Mouse (Mus musculus): ENCODE data around the gene Slc25a23. TPM values are rescaled to one million over a fixed set of nuclear protein-coding genes. Genes with fewer than 3 reads are reported as not detected.

The Slc25a23 gene
- polyA plus RNA-seq (2012), result 0.21 and 0.26 TPM in 2 replicates

DNA sequence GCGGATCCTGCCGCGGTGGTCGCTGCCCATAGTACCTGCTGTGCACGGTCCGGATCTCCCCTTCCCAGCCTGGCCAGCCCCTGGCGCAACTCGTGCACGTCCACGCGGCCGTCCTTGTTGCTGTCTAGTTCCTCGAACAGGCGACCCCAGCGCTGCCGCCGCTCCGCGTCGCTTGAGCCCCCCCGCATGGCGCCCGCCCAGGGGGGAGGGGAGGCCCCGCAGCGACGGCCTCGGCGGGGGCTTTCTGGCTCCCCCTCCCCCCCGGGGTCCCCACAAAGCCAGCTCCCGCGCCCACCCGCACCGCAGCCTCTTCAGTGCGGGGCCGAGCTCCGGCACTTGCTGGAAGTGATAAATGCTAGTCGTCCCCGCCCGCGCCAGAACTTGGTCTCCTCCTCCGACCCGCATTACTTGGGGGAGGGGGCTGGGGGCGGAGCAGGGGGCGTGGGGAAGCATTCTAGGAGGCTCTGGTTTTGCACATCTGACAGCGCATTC lies at the start of gene Slc25a23:
Slc25a23 (minus strand) TSS at position 378 of the 492 bp plus-strand sequence.
- no peaks in the 10 kb centered on the region; the same call in 1 of the 2 replicates for H3K9me3 ChIP-seq (ENCODE audit: control insufficient read depth, low read length)
- H3K36me3 ChIP-seq (ENCODE audit: control insufficient read depth), result peaks cover 3% of the 10 kb centered on the region; the same call in 1 of the 2 replicates
- H3K4me1 ChIP-seq (ENCODE audit: control insufficient read depth), result peaks cover 30% of the 10 kb centered on the region
- H3K27me3 ChIP-seq (ENCODE audit: control insufficient read depth), result peaks cover 67% of the 10 kb centered on the region
- TF ChIP-seq TAL1 (IDR thresholded peaks at IDR 0.05; ENCODE audit: low read length), result no peak
- no peak for TF ChIP-seq GATA1 (IDR thresholded peaks at IDR 0.05; ENCODE audit: low read length)
- peak within 1 kb of the TSS; percentile 63 for H3K4me3 ChIP-seq (replicated peaks)

DNA sequence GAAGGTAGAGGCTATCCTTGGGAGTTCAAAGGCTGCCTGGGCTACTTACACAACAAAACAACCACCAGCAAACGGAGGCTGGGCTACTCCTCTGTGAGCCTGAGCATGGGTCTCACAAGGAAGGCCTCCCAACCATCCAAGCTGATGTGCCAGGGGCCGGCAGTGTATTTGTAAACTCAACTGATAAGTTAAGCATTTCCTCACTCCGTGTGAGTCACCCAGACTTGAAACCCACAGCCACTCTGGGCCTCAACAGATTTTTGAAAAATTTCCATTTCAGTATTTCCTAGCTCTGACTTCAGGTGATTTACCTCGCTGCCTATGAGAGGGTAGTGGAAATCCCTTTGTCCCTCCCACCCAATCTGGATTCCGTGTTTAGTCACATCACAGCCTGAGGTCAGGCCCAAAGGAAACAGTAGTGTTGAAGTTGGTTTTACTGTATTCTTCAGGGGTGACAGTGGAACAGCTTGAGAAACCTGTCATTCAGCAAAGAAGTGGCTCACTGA lies 49.1 kb upstream of the Slc25a23 start:
- no peak for TF ChIP-seq GATA1 (IDR thresholded peaks at IDR 0.05; ENCODE audit: low read length)
- no peak for TF ChIP-seq TAL1 (IDR thresholded peaks at IDR 0.05; ENCODE audit: low read length)
- H3K36me3 ChIP-seq (ENCODE audit: control insufficient read depth), result no peaks in the 10 kb centered on the region
- H3K9me3 ChIP-seq (ENCODE audit: control insufficient read depth, low read length), result no peaks in the 10 kb centered on the region
- peaks cover 34% of the 10 kb centered on the region for H3K27me3 ChIP-seq (ENCODE audit: control insufficient read depth)
- H3K4me1 ChIP-seq (ENCODE audit: control insufficient read depth), result peaks cover 5% of the 10 kb centered on the region
- H3K4me3 ChIP-seq (replicated peaks), result no peak overlapping the region

DNA sequence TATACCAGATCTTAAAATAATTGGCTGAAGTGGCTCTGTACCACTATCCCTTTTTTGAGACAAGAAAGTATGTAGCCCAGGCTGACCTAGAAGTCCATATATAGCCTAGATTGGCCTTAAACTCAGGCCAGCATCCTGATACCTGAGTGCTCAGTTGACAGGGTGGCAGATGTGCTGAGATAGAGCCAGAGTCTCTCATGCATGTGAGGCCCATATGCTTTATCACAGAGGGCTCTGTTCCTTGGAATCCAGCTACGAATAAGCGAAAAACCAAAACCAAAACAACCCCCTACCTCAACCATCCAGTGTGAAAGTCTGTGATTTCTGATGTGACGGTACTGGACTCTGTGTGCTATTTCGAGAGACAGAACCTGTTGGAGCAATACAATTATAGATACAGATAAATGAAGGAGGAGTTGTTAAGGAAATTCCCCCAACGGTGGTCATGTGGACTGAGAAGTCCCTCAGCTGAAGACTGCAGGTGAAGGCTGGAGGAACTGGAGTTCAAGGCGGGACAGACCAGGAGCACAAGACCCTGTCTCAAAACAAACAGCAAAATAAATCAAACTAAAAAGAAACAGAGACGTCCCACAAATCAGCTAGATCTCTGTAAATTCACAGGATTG lies 48.5 kb upstream of the Slc25a23 start:
- no peaks in the 10 kb centered on the region for H3K36me3 ChIP-seq (ENCODE audit: control insufficient read depth)
- peaks cover 5% of the 10 kb centered on the region for H3K4me1 ChIP-seq (ENCODE audit: control insufficient read depth)
- TF ChIP-seq GATA1 (IDR thresholded peaks at IDR 0.05; ENCODE audit: low read length) (no peak), TAL1 (IDR thresholded peaks at IDR 0.05; ENCODE audit: low read length) (no peak)
- H3K27me3 ChIP-seq (ENCODE audit: control insufficient read depth), result peaks cover 38% of the 10 kb centered on the region
- H3K9me3 ChIP-seq (ENCODE audit: control insufficient read depth, low read length), result no peaks in the 10 kb centered on the region
- no peak overlapping the region for H3K4me3 ChIP-seq (replicated peaks)

DNA sequence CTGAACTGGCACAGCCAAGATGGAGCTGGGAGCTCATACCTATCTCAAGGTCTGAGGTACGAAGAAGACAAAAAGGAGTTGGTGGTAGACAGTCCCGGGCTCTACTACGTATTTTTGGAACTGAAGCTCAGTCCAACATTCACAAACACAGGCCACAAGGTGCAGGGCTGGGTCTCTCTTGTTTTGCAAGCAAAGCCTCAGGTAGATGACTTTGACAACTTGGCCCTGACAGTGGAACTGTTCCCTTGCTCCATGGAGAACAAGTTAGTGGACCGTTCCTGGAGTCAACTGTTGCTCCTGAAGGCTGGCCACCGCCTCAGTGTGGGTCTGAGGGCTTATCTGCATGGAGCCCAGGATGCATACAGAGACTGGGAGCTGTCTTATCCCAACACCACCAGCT lies 47.4 kb upstream of the Slc25a23 start:
- Histone ChIP-seq H3K4me1 (ENCODE audit: control insufficient read depth) (peaks cover 5% of the 10 kb centered on the region), H3K9me3 (ENCODE audit: control insufficient read depth, low read length) (no peaks in the 10 kb centered on the region), H3K36me3 (ENCODE audit: control insufficient read depth) (no peaks in the 10 kb centered on the region), H3K4me3 (replicated peaks) (no peak overlapping the region), H3K27me3 (ENCODE audit: control insufficient read depth) (peaks cover 38% of the 10 kb centered on the region)
- TF ChIP-seq TAL1 (IDR thresholded peaks at IDR 0.05; ENCODE audit: low read length) (no peak), GATA1 (IDR thresholded peaks at IDR 0.05; ENCODE audit: low read length) (no peak)

DNA sequence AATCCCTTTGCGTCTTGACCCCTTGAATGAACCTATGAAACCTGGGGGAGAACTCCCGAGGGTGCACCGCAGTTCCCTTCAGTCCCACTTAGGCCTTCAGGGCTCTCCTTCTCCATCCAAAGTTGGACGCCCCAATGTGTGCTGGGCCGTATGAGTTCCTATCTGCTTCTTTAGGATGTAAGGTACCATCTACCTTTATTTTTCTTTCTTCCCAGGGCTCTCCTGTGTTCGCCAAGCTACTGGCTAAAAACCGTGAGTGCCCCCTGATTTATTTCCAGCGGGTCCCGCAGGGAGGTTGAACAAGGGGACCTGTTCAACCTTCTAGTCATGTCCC lies 46.3 kb upstream of the Slc25a23 start:
- H3K4me3 ChIP-seq (replicated peaks), result no peak overlapping the region
- TF ChIP-seq GATA1 (IDR thresholded peaks at IDR 0.05; ENCODE audit: low read length) (no peak), TAL1 (IDR thresholded peaks at IDR 0.05; ENCODE audit: low read length) (no peak)
- H3K27me3 ChIP-seq (ENCODE audit: control insufficient read depth), result peaks cover 38% of the 10 kb centered on the region
- H3K4me1 ChIP-seq (ENCODE audit: control insufficient read depth), result peaks cover 5% of the 10 kb centered on the region
- H3K9me3 ChIP-seq (ENCODE audit: control insufficient read depth, low read length), result no peaks in the 10 kb centered on the region
- no peaks in the 10 kb centered on the region for H3K36me3 ChIP-seq (ENCODE audit: control insufficient read depth)

DNA sequence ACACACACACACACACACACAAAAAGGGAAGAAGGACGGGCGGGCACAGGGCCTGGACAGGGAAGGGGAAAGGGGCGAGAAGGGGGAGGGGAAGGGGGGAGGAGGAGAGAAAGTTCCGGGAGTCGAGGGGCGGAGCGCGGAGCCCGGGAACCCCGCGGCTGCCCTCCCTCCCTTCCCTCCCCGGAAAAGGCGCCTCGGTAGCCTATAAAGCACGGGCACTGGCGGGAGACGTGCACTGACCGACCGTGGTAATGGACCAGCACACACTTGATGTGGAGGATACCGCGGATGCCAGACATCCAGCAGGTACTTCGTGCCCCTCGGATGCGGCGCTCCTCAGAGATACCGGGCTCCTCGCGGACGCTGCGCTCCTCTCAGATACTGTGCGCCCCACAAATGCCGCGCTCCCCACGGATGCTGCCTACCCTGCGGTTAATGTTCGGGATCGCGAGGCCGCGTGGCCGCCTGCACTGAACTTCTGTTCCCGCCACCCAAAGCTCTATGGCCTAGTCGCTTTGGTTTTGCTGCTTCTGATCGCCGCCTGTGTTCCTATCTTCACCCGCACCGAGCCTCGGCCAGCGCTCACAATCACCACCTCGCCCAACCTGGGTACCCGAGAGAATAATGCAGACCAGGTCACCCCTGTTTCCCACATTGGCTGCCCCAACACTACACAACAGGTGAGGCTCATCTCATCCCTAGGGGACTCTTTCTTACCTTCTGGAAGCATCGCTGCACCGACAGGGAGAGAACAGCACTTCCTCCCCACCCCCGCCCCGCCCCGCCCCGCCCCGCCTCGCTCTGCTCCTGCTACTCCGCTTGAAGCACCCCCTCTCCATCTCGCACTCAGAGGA lies 45.7 kb upstream of the Slc25a23 start, which contains the start of gene Tnfsf9:
Tnfsf9 (plus strand) TSS at position 145 of the 854 bp plus-strand sequence.
- peak within 1 kb of the TSS; percentile 47 for H3K4me3 ChIP-seq (replicated peaks)
- no peaks in the 10 kb centered on the region for H3K9me3 ChIP-seq (ENCODE audit: control insufficient read depth, low read length)
- no peak for TF ChIP-seq GATA1 (IDR thresholded peaks at IDR 0.05; ENCODE audit: low read length)
- no peak for TF ChIP-seq TAL1 (IDR thresholded peaks at IDR 0.05; ENCODE audit: low read length)
- no peaks in the 10 kb centered on the region for H3K36me3 ChIP-seq (ENCODE audit: control insufficient read depth)
- H3K27me3 ChIP-seq (ENCODE audit: control insufficient read depth), result peaks cover 38% of the 10 kb centered on the region
- H3K4me1 ChIP-seq (ENCODE audit: control insufficient read depth), result peaks cover 5% of the 10 kb centered on the region

DNA sequence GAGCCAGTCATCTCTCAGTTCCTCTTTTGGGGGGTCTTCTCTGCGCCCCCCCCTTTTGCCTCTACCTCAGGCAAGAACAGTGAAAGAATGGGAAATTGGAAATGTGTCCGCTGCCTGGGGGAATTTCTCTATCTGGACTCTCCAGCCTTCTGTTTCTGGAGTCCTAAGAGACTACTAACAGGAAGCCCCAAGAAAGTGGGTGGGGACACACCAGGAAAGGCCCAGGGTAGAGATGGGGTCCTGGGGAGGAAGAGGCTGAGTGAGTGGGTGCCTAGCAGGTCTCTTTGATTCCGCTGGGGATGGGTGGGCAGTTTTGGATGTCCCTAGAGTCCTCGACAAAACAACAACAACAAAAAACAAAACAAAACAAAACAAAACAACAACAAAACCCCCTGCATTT lies 44.8 kb upstream of the Slc25a23 start:
- TF ChIP-seq TAL1 (IDR thresholded peaks at IDR 0.05; ENCODE audit: low read length), result no peak
- TF ChIP-seq GATA1 (IDR thresholded peaks at IDR 0.05; ENCODE audit: low read length), result no peak
- H3K27me3 ChIP-seq (ENCODE audit: control insufficient read depth), result peaks cover 38% of the 10 kb centered on the region
- peaks cover 12% of the 10 kb centered on the region for H3K4me1 ChIP-seq (ENCODE audit: control insufficient read depth)
- no peaks in the 10 kb centered on the region for H3K36me3 ChIP-seq (ENCODE audit: control insufficient read depth)
- H3K4me3 ChIP-seq (replicated peaks), result no peak overlapping the region
- H3K9me3 ChIP-seq (ENCODE audit: control insufficient read depth, low read length), result no peaks in the 10 kb centered on the region

DNA sequence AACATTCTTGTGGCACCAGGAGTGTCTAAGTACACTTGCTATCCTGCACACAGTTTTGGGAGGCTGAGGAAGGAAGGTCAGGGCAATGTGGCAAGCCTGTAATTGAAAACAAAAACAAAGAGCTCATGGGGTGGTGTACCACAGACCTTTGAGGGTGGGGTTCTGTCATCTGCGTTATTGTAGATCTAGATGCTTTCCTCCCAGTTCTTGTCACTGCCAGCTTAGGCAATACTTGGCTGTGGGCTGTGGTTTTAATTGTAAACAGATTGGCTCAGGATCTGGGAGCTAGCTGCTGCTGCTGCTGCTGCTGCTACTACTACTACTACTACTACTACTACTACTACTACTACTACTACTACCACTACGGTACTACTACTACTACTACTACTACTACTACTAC lies 42.6 kb upstream of the Slc25a23 start:
- TF ChIP-seq TAL1 (IDR thresholded peaks at IDR 0.05; ENCODE audit: low read length), result no peak
- TF ChIP-seq GATA1 (IDR thresholded peaks at IDR 0.05; ENCODE audit: low read length), result no peak
- H3K4me1 ChIP-seq (ENCODE audit: control insufficient read depth), result peaks cover 14% of the 10 kb centered on the region

More for the DNA sequence above, 42.6 kb upstream of the Slc25a23 start:
- Histone ChIP-seq H3K9me3 (ENCODE audit: control insufficient read depth, low read length) (no peaks in the 10 kb centered on the region), H3K4me3 (replicated peaks) (no peak overlapping the region), H3K36me3 (ENCODE audit: control insufficient read depth) (no peaks in the 10 kb centered on the region), H3K27me3 (ENCODE audit: control insufficient read depth) (peaks cover 37% of the 10 kb centered on the region)
